Mouse (Mus musculus): ENCODE results near the gene Ctso. TPM values are rescaled to one million over a fixed set of nuclear protein-coding genes. Genes with fewer than 3 reads are reported as not detected.

Gene Ctso
- total and polyA plus RNA-seq, 3 experiments: 0.15 to 0.50 TPM; not detected in 1

DNA sequence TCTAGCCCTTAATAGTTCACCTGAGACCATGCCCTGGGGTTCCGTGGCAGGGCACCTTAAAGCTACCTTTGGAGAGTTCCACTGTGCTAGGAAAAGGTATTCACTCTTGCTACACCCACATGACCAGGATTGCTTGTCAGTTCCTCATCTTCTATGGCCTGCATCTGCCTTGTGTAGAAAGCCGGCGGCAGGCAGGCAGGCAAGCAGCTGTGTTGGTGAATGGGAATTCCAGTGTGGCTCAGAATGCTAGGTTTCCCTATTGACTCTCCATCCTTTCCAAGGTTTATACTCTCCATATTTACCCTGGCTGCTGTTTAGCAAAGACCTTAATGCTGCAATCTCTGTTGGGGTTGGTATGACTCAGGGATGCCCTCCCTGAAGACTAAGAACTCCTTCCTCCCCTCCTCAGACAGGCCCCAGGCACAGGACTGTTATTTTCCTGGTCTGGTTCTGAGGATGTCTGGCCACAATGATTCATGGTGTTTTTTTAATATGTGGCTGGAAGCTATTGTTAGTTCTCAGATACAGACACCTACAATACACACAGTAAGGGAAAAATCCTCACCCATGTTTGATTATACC, 15.0 kb upstream of the Ctso start:
- H3K9ac ChIP-seq (ENCODE audit: control insufficient read depth, low read depth, low read length, poor library complexity, severe bottlenecking): no peak overlapping the region
- no peak overlapping the region for H3K27ac ChIP-seq (ENCODE audit: control insufficient read depth, low read depth, low read length)
- H3K79me2 ChIP-seq (ENCODE audit: control insufficient read depth, insufficient read depth, low read length, poor library complexity): no peaks in the 10 kb centered on the region
- H3K9me3 ChIP-seq (replicated peaks; ENCODE audit: insufficient read depth, low read length): no peaks in the 10 kb centered on the region
- no peaks in the 10 kb centered on the region for H3K27me3 ChIP-seq (ENCODE audit: control insufficient read depth in 1 of 2, insufficient read depth in 2 of 2, low read length in 2 of 2)
- DNase-seq (ENCODE audit: low read depth, low spot score): no peak
- no peaks in the 10 kb centered on the region for H3K4me1 ChIP-seq (ENCODE audit: control insufficient read depth in 1 of 2, insufficient read depth in 2 of 2, low read length in 2 of 2)
- no peaks in the 10 kb centered on the region for H3K36me3 ChIP-seq (ENCODE audit: control insufficient read depth in 1 of 2, insufficient read depth in 2 of 2, low read length in 2 of 2)
- no peak overlapping the region for H3K4me3 ChIP-seq (ENCODE audit: control insufficient read depth in 1 of 2, insufficient read depth in 1 of 2, low read depth in 2 of 2, low read length in 2 of 2)
- TF ChIP-seq CTCF (IDR thresholded peaks at IDR 0.05 in 2 of 3, conservative IDR thresholded peaks at IDR 0.05 in 1 of 3; ENCODE audit: control insufficient read depth in 1 of 3, insufficient read depth in 1 of 3, low read depth in 2 of 3, low read length in 3 of 3, poor library complexity in 1 of 3, severe bottlenecking in 1 of 3) (no peak), UBTF (IDR thresholded peaks at IDR 0.05; ENCODE audit: borderline replicate concordance, insufficient read depth, low read depth, low read length) (no peak), ZNF384 (IDR thresholded peaks at IDR 0.05; ENCODE audit: low read depth, low read length) (no peak), MAX (IDR thresholded peaks at IDR 0.05; ENCODE audit: low read length) (no peak), CHD2 (IDR thresholded peaks at IDR 0.05; ENCODE audit: low read length) (no peak), MEF2A (IDR thresholded peaks at IDR 0.05; ENCODE audit: extremely low read depth, insufficient replicate concordance, low read depth, low read length, poor library complexity, severe bottlenecking) (no peak), ELF1 (IDR thresholded peaks at IDR 0.05; ENCODE audit: low read depth, low read length) (no peak), MAZ (IDR thresholded peaks at IDR 0.05; ENCODE audit: low read depth, low read length) (no peak), POLR2A (IDR thresholded peaks at IDR 0.05; ENCODE audit: control insufficient read depth in 1 of 2, insufficient read depth in 1 of 2, low read depth in 1 of 2, low read length in 2 of 2, poor library complexity in 1 of 2) (no peak), SIN3A (IDR thresholded peaks at IDR 0.05; ENCODE audit: low read length) (no peak), EP300 (IDR thresholded peaks at IDR 0.05; ENCODE audit: low read depth in 1 of 2, low read length in 2 of 2) (no peak), POLR2AphosphoS2 (IDR thresholded peaks at IDR 0.05; ENCODE audit: low read length) (no peak), MYC (IDR thresholded peaks at IDR 0.05; ENCODE audit: low read depth, low read length) (no peak), ZC3H11A (IDR thresholded peaks at IDR 0.05; ENCODE audit: low read depth, low read length) (no peak), GATA1 (IDR thresholded peaks at IDR 0.05; ENCODE audit: low read depth, low read length) (no peak), JUND (IDR thresholded peaks at IDR 0.05; ENCODE audit: low read depth, low read length) (no peak), TBP (IDR thresholded peaks at IDR 0.05; ENCODE audit: low read depth, low read length) (no peak)

- H3K27me3 ChIP-seq (ENCODE audit: control insufficient read depth in 1 of 2, insufficient read depth in 2 of 2, low read length in 2 of 2): no peaks in the 10 kb centered on the region
- H3K9me3 ChIP-seq (replicated peaks; ENCODE audit: insufficient read depth, low read length): no peaks in the 10 kb centered on the region
- no peak overlapping the region for H3K9ac ChIP-seq (ENCODE audit: control insufficient read depth, low read depth, low read length, poor library complexity, severe bottlenecking)
- no peak overlapping the region for H3K4me3 ChIP-seq (ENCODE audit: control insufficient read depth in 1 of 2, insufficient read depth in 1 of 2, low read depth in 2 of 2, low read length in 2 of 2)
- H3K36me3 ChIP-seq (ENCODE audit: control insufficient read depth in 1 of 2, insufficient read depth in 2 of 2, low read length in 2 of 2): no peaks in the 10 kb centered on the region
- no peak overlapping the region for H3K27ac ChIP-seq (ENCODE audit: control insufficient read depth, low read depth, low read length)
- H3K79me2 ChIP-seq (ENCODE audit: control insufficient read depth, insufficient read depth, low read length, poor library complexity): no peaks in the 10 kb centered on the region
- H3K4me1 ChIP-seq (ENCODE audit: control insufficient read depth in 1 of 2, insufficient read depth in 2 of 2, low read length in 2 of 2): no peaks in the 10 kb centered on the region
- no peak for DNase-seq (ENCODE audit: low read depth, low spot score)
- TF ChIP-seq TCF12 (IDR thresholded peaks at IDR 0.05; ENCODE audit: low read depth, low read length): no peak
- TF ChIP-seq NELFE (IDR thresholded peaks at IDR 0.05; ENCODE audit: low read depth, low read length): no peak
- no peak for TF ChIP-seq CTCF (IDR thresholded peaks at IDR 0.05 in 2 of 3, conservative IDR thresholded peaks at IDR 0.05 in 1 of 3; ENCODE audit: control insufficient read depth in 1 of 3, insufficient read depth in 1 of 3, low read depth in 2 of 3, low read length in 3 of 3, poor library complexity in 1 of 3, severe bottlenecking in 1 of 3)
Measured at GRCm38 (mm10) chr3:81918215-81918614, 14.2 kb upstream of the Ctso start.
